Mouse (Mus musculus) cortical plate, adult 2 months (tissue): ENCODE results near the gene Cbx5.

Experiments used
- CTCF ChIP-seq: fragments of 200-500 bp; IDR thresholded peaks from 2 replicates; pipeline ENCODE4 v1.5.1; 2011; ENCODE audit warnings: mild to moderate bottlenecking, control low read depth, low read length; ENCODE audit not compliant: insufficient read depth; ENCODE audit errors: extremely low read depth
- POLR2A ChIP-seq: fragments of 200-500 bp; IDR thresholded peaks from 2 replicates; pipeline ENCODE4 v1.6.1; 2011; ENCODE audit warnings: mild to moderate bottlenecking, low read length, control low read depth; ENCODE audit not compliant: insufficient read depth; ENCODE audit errors: extremely low read depth

GRCm38 (mm10) chr15:103264794-103265193, 25.2 kb upstream of the Cbx5 start:
- TF ChIP-seq CTCF (no peak), POLR2A (no peak)
